Mouse (Mus musculus): ENCODE measurements around the gene Tfrc.
A peak's percentile ranks its signal among the peaks of the same experiment; 100 is the strongest.

DNA sequence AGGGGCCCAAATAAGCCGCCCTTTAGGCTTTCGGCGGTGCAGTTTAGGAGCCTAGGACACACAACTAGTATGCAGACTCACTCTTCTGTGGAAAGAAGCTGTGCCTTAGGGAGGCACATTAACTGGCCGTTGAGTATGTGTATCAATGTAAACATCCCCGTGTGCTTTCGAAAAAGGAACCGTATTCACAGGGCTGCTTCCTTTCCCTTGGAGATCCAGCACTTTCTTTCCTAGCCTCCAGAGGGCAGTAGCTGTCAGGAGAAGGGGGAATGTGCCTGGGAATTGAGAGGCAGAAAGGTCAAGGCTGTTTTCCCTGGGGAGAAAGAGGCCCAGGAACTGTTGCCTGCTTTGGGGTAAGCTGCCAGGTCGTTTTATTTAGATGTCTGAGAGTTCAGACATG is 50.7 kb downstream of the Tfrc start:
- peak; percentile 97 for TF ChIP-seq CTCF (IDR thresholded peaks at IDR 0.05)
- 0 out of 2 replicates have a peak, but pooled peaks have one; percentile 8 for TF ChIP-seq EP300 (IDR thresholded peaks at IDR 0.05)
